Mouse (Mus musculus): ENCODE measurements around the gene Nr6a1.

GRCm38 (mm10) chr2:38777326-38777725 is 150.2 kb downstream of the Nr6a1 start:
- TF ChIP-seq CTCF (IDR thresholded peaks at IDR 0.05; ENCODE audit: insufficient read depth, low read depth, low read length) = no peak
- no peak for TF ChIP-seq POLR2A (IDR thresholded peaks at IDR 0.05; ENCODE audit: insufficient read depth, low read depth, low read length)
